In genomic region chr1:133618311-133618710, GRCm38 (mm10) we compare ENCODE assay signal across 20 mouse cellular contexts. TPM values are rescaled to one million over a fixed set of nuclear protein-coding genes. Genes with fewer than 3 reads are reported as not detected.
DNase-seq lines count a peak whose midpoint lies in the region; ATAC-seq and TF ChIP-seq lines count a peak whose summit lies in the region.
"Had no signal": no experiment of that assay in that cellular context is flagged by ENCODE, and none has a peak within 500 bp of the region (broad histone marks: within the 10 kb centered on the region; RNA-seq: fewer than 3 reads in every experiment).

No protein-coding gene starts in this region.

- H3K9me3 ChIP-seq in CH12.LX (replicated peaks; ENCODE audit: low read length), result no peaks in the 10 kb centered on the region
- H3K9me3 ChIP-seq in liver, embryonic 12.5 days (replicated peaks), result no peaks in the 10 kb centered on the region
- H3K9me3 ChIP-seq: embryonic facial prominence, embryonic 15.5 days; forebrain, embryonic 12.5 days; hindbrain, embryonic 10.5 days; limb, embryonic 15.5 days; midbrain, embryonic 10.5 days; neural tube, embryonic 12.5 days had no signal

- H3K4me2 ChIP-seq in CH12.LX (ENCODE audit: insufficient read depth, low read depth, poor library complexity, severe bottlenecking) (no peak overlapping the region), myocyte (ENCODE audit: low read depth) (no peak overlapping the region)
- peak overlapping the region; percentile 15; the same call in 1 of the 2 replicates for H3K4me2 ChIP-seq in liver, embryonic 12.5 days
- H3K4me2 ChIP-seq: embryonic facial prominence, embryonic 15.5 days; forebrain, embryonic 12.5 days; limb, embryonic 15.5 days; neural tube, embryonic 12.5 days had no signal

- no peaks in the 10 kb centered on the region for H3K4me1 ChIP-seq in CH12.LX (ENCODE audit: control insufficient read depth in 1 of 2, insufficient read depth in 2 of 2)
- H3K4me1 ChIP-seq in liver, embryonic 12.5 days, result peaks cover 23% of the 10 kb centered on the region
- H3K4me1 ChIP-seq: embryonic facial prominence, embryonic 15.5 days; forebrain, embryonic 12.5 days; hindbrain, embryonic 10.5 days; limb, embryonic 15.5 days; midbrain, embryonic 10.5 days; neural tube, embryonic 12.5 days had no signal

- WGBS in liver, embryonic 12.5 days (ENCODE audit: insufficient replicate concordance), result 51% methylated on average over 8 of the region's 8 CpGs

- TF ChIP-seq CTCF in CH12.LX (conservative IDR thresholded peaks at IDR 0.05 in 1 of 2, IDR thresholded peaks at IDR 0.05 in 1 of 2; ENCODE audit: low read depth in 2 of 2, low read length in 2 of 2), result no peak

- H3K79me2 ChIP-seq in CH12.LX (replicated peaks; ENCODE audit: control insufficient read depth, extremely low read depth, insufficient read depth, poor library complexity, severe bottlenecking) (no peaks in the 10 kb centered on the region), myocyte (ENCODE audit: control insufficient read depth, insufficient read depth) (no peaks in the 10 kb centered on the region)

- dilution Hi-C loops in CH12.LX (cut with MboI; ENCODE audit: extremely low pct_ligation_motif_present, extremely low pct_unique_long_range_greater_than_20kb, low sequenced_read_pairs), result no loop called here

- no peak for TF ChIP-seq EP300 in CH12.LX (IDR thresholded peaks at IDR 0.05; ENCODE audit: low read length)

- in situ Hi-C loops in CH12.LX (cut with MboI; ENCODE audit: low pct_ligation_motif_present, low pct_unique_long_range_greater_than_20kb, low sequenced_read_pairs), result loop anchor here (25.0 kb wide), 1 partner anchor 431 kb away; no protein-coding TSS in a partner anchor

- no peaks in the 10 kb centered on the region for H3K27me3 ChIP-seq in CH12.LX (replicated peaks)
- H3K27me3 ChIP-seq in liver, embryonic 12.5 days (replicated peaks), result no peaks in the 10 kb centered on the region
- H3K27me3 ChIP-seq in myocyte (ENCODE audit: control insufficient read depth, insufficient read depth, insufficient read length), result no peaks in the 10 kb centered on the region
- H3K27me3 ChIP-seq: embryonic facial prominence, embryonic 15.5 days; forebrain, embryonic 12.5 days; limb, embryonic 15.5 days; neural tube, embryonic 12.5 days had no signal

- no peak overlapping the region for H3ac ChIP-seq in myocyte (ENCODE audit: control insufficient read depth, insufficient read length)

- H3K9ac ChIP-seq in CH12.LX (ENCODE audit: insufficient read depth, low read depth), result no peak overlapping the region
- peak overlapping the region; percentile 22; the same call in 1 of the 2 replicates for H3K9ac ChIP-seq in liver, embryonic 12.5 days
- H3K9ac ChIP-seq: embryonic facial prominence, embryonic 15.5 days; forebrain, embryonic 12.5 days; limb, embryonic 15.5 days; neural tube, embryonic 12.5 days had no signal

- no peak for TF ChIP-seq RAD21 in CH12.LX (IDR thresholded peaks at IDR 0.05; ENCODE audit: low read depth, low read length)

- peaks cover 28 to 47% of the 10 kb centered on the region in 2 experiments for H3K36me3 ChIP-seq in CH12.LX (replicated peaks in 1 of 2; ENCODE audit: control insufficient read depth in 1 of 2, insufficient read depth in 1 of 2, low read length in 1 of 2)
- H3K36me3 ChIP-seq in liver, embryonic 12.5 days, result peaks cover 74% of the 10 kb centered on the region
- H3K36me3 ChIP-seq in myocyte (ENCODE audit: control insufficient read depth, insufficient read depth), result peaks cover 40% of the 10 kb centered on the region

- ATAC-seq in erythroblast, adult 5-6 weeks (replicated peaks; ENCODE audit: low FRiP score, poor library complexity, severe bottlenecking), result peak; percentile 69
- peak; percentile 72 for ATAC-seq in liver, embryonic 12.5 days
- no peak for ATAC-seq in granulocyte monocyte progenitor cell, adult 5-6 weeks (replicated peaks; ENCODE audit: poor library complexity, severe bottlenecking)
- ATAC-seq: inflammation-experienced regulatory T-cells, adult 6 months had no signal

- H3K4me3 ChIP-seq in CH12.LX (replicated peaks in 1 of 3; ENCODE audit: low read depth in 2 of 3, low read length in 2 of 3, poor library complexity in 1 of 3) (no peak overlapping the region), myocyte (no peak overlapping the region)
- H3K4me3 ChIP-seq in liver, embryonic 12.5 days, result no peak overlapping the region
- H3K4me3 ChIP-seq: embryonic facial prominence, embryonic 15.5 days; forebrain, embryonic 12.5 days; hindbrain, embryonic 10.5 days; limb, embryonic 15.5 days; midbrain, embryonic 10.5 days; neural tube, embryonic 12.5 days had no signal

- TF ChIP-seq POLR2A in CH12.LX (IDR thresholded peaks at IDR 0.05; ENCODE audit: low read depth, low read length) (no peak), myocyte (IDR thresholded peaks at IDR 0.05; ENCODE audit: insufficient read length, low read depth) (no peak)

- H3K27ac ChIP-seq in CH12.LX (ENCODE audit: insufficient read depth, low read depth), result no peak overlapping the region
- peak overlapping the region; percentile 58 for H3K27ac ChIP-seq in liver, embryonic 12.5 days
- H3K27ac ChIP-seq: embryonic facial prominence, embryonic 15.5 days; forebrain, embryonic 12.5 days; hindbrain, embryonic 10.5 days; limb, embryonic 15.5 days; midbrain, embryonic 10.5 days; neural tube, embryonic 12.5 days had no signal

- DNase-seq in CH12.LX (ENCODE audit: extremely low read depth), result no peak
- DNase-seq in thymus, postnatal 25 days, result no peak
- no peak for DNase-seq in spleen, postnatal 4 days (ENCODE audit: low spot score in 2 of 2)
- DNase-seq: cerebellum, adult 9-11 months; embryo, embryonic 11 days; kidney, postnatal 25 days; lung, postnatal 14 days; thymus, postnatal 4 days had no signal

TF ChIP-seq in CH12.LX, 34 proteins besides CTCF, POLR2A, EP300 and RAD21:
- TF ChIP-seq ZNF384 (IDR thresholded peaks at IDR 0.05; ENCODE audit: low read depth, low read length) (no peak), IRF4 (IDR thresholded peaks at IDR 0.05; ENCODE audit: low read depth, low read length) (no peak), MAFK (IDR thresholded peaks at IDR 0.05; ENCODE audit: insufficient replicate concordance, low read length) (no peak), MAZ (IDR thresholded peaks at IDR 0.05; ENCODE audit: low read depth, low read length) (no peak), SMC3 (IDR thresholded peaks at IDR 0.05; ENCODE audit: low read depth, low read length) (no peak), ETS1 (conservative IDR thresholded peaks at IDR 0.05; ENCODE audit: low read depth, low read length) (no peak), POLR2AphosphoS2 (IDR thresholded peaks at IDR 0.05; ENCODE audit: low read depth, low read length) (peak; percentile 60; the same call in 1 of the 2 replicates)
TF ChIP-seq in CH12.LX: peak in this region for 1.

TF ChIP-seq in myocyte, 11 proteins besides CTCF, POLR2A, EP300 and RAD21:
- no peak for TF ChIP-seq SRF (IDR thresholded peaks at IDR 0.05; ENCODE audit: control insufficient read depth, insufficient read length, low read depth)
- no peak for TF ChIP-seq TCF12 (IDR thresholded peaks at IDR 0.05; ENCODE audit: insufficient read depth, poor library complexity, severe bottlenecking)
- TF ChIP-seq TCF3 (IDR thresholded peaks at IDR 0.05; ENCODE audit: insufficient read length, low read depth), result no peak
- TF ChIP-seq REST (IDR thresholded peaks at IDR 0.05; ENCODE audit: insufficient read depth, insufficient read length), result no peak
- TF ChIP-seq POLR2AphosphoS2 (IDR thresholded peaks at IDR 0.05; ENCODE audit: insufficient read length, low read depth), result peak; percentile 68
- TF ChIP-seq MAX (IDR thresholded peaks at IDR 0.05; ENCODE audit: low read depth), result no peak
- no peak for TF ChIP-seq MYOD1 (IDR thresholded peaks at IDR 0.05; ENCODE audit: control insufficient read depth in 1 of 3, insufficient read length in 2 of 3, low read depth in 2 of 3)
- no peak for TF ChIP-seq CEBPB (IDR thresholded peaks at IDR 0.05; ENCODE audit: insufficient read depth, poor library complexity, severe bottlenecking)

RNA-seq across cellular contexts. Expression of gene Snrpe, which starts 8.2 kb away (rescaled TPM):
- total RNA-seq in CH12.LX (2012; rRNA removed), result 405 and 498 TPM in 2 replicates
- total RNA-seq in CH12.LX (2014; rRNA removed), result 877 and 995 TPM in 2 replicates
- polyA plus RNA-seq in CH12.LX (2012; ENCODE audit: insufficient read length, low read depth), result 417 and 508 TPM in 2 replicates
- total RNA-seq in erythroblast, adult 5-6 weeks (2015; ENCODE audit: low replicate concordance), result 74.4 and 111 TPM in 2 replicates
- total RNA-seq in erythroblast, adult 5-6 weeks (2017; ENCODE audit: low replicate concordance), result 55.4 and 158 TPM in 2 replicates
- 511 and 534 TPM in 2 replicates for polyA plus RNA-seq in liver, embryonic 12.5 days (2016; fragmentation: Nextera tagmentation; extraction: Ambion mirVana)
- 240 TPM for polyA plus RNA-seq in myocyte (2012; fragmentation: generic; extraction: Trizol)
- total RNA-seq in granulocyte monocyte progenitor cell, adult 5-6 weeks (2014; fragmentation: Nextera tagmentation), result 594 and 635 TPM in 2 replicates
- total RNA-seq in granulocyte monocyte progenitor cell, adult 5-6 weeks (2017), result 399 and 577 TPM in 2 replicates

RNA-seq across cellular contexts. Expression of gene Zbed6, which starts 42.4 kb away (rescaled TPM):
- total RNA-seq in CH12.LX (2012; rRNA removed), result 4.4 and 5.3 TPM in 2 replicates
- 1.6 and 1.7 TPM in 2 replicates for total RNA-seq in CH12.LX (2014; rRNA removed)
- 2.9 and 3.7 TPM in 2 replicates for polyA plus RNA-seq in CH12.LX (2012; ENCODE audit: insufficient read length, low read depth)
- total RNA-seq in erythroblast, adult 5-6 weeks (2015; ENCODE audit: low replicate concordance), result 5.2 TPM in 1 of 2 replicates, not detected in the other
- total RNA-seq in erythroblast, adult 5-6 weeks (2017; ENCODE audit: low replicate concordance), result 12.8 and 27.2 TPM in 2 replicates
- not detected in 2 replicates for polyA plus RNA-seq in liver, embryonic 12.5 days (2016; fragmentation: Nextera tagmentation; extraction: Ambion mirVana)
- polyA plus RNA-seq in myocyte (2012; fragmentation: generic; extraction: Trizol), result 3.2 TPM
- 15.9 and 23.1 TPM in 2 replicates for total RNA-seq in granulocyte monocyte progenitor cell, adult 5-6 weeks (2014; fragmentation: Nextera tagmentation)
- total RNA-seq in granulocyte monocyte progenitor cell, adult 5-6 weeks (2017), result 14.5 and 16.3 TPM in 2 replicates
- polyA plus RNA-seq: embryonic facial prominence, embryonic 15.5 days; forebrain, embryonic 12.5 days; heart, embryonic 14.5 days; hindbrain, embryonic 10.5 days; inflammation-experienced regulatory T-cells, adult 6 months; limb, embryonic 15.5 days; midbrain, embryonic 10.5 days; neural tube, embryonic 12.5 days had no signal

RNA-seq across cellular contexts. Expression of gene Gm38394, which starts 42.8 kb away (rescaled TPM):
- total RNA-seq in CH12.LX (2012; rRNA removed) (4.0 and 4.7 TPM in 2 replicates), CH12.LX (2014; rRNA removed) (2.7 and 2.8 TPM in 2 replicates)
- polyA plus RNA-seq in CH12.LX (2012; ENCODE audit: insufficient read length, low read depth) (6.3 and 8.2 TPM in 2 replicates), myocyte (2012; fragmentation: generic; extraction: Trizol) (2.6 TPM)
- total RNA-seq in erythroblast, adult 5-6 weeks (2015; ENCODE audit: low replicate concordance), result 17.6 and 22.9 TPM in 2 replicates
- 5.5 and 16.6 TPM in 2 replicates for total RNA-seq in erythroblast, adult 5-6 weeks (2017; ENCODE audit: low replicate concordance)
- 2.0 and 2.2 TPM in 2 replicates for polyA plus RNA-seq in liver, embryonic 12.5 days (2016; fragmentation: Nextera tagmentation; extraction: Ambion mirVana)
- 9.5 and 14.2 TPM in 2 replicates for total RNA-seq in granulocyte monocyte progenitor cell, adult 5-6 weeks (2014; fragmentation: Nextera tagmentation)
- total RNA-seq in granulocyte monocyte progenitor cell, adult 5-6 weeks (2017), result 6.6 and 9.2 TPM in 2 replicates
